Mouse (Mus musculus) olfactory bulb, adult 2 months (tissue): ENCODE results near the gene Tjp1.

ENCODE experiments used
- CTCF ChIP-seq: fragments of 200-500 bp; IDR thresholded peaks from 2 replicates; pipeline ENCODE4 v1.5.1; 2012; ENCODE audit warnings: low read depth, mild to moderate bottlenecking, low read length, moderate library complexity; ENCODE audit not compliant: insufficient read depth
- POLR2A ChIP-seq: fragments of 200-500 bp; IDR thresholded peaks from 2 replicates; pipeline ENCODE4 v1.6.1; 2012; ENCODE audit warnings: mild to moderate bottlenecking, low read depth, low read length, moderate library complexity; ENCODE audit not compliant: insufficient read depth

- no peak for TF ChIP-seq POLR2A
- no peak for TF ChIP-seq CTCF
These were observed 97.2 kb downstream of the Tjp1 start for GRCm38 (mm10) chr7:65430401-65430800.
